Mouse (Mus musculus) heart, embryonic 16.5 days (tissue): Measurements from ENCODE around the gene Cdk11b. TPM values are rescaled to one million over a fixed set of nuclear protein-coding genes. Genes with fewer than 3 reads are reported as not detected.
A peak's percentile ranks its signal among the peaks of the same experiment; 100 is the strongest.

ENCODE experiments used
- ATAC-seq: fragments of 200-750 bp; cut with Nextera tagmentation; replicated peaks from 2 replicates; pipeline ENCODE4 v1.8.0; 2017; ENCODE audit warnings: moderate number of reproducible peaks; ENCODE audit not compliant: insufficient read depth, low FRiP score; ENCODE audit errors: extremely low read depth
- H3K27ac ChIP-seq: fragments of 300-500 bp; sonication (generic); 2 replicates; pipeline ENCODE4 v1.5.1; 2014; ENCODE audit warnings: mild to moderate bottlenecking, low read length, control low read depth, moderate library complexity
- H3K27me3 ChIP-seq: fragments of 300-500 bp; sonication (generic); 2 replicates; pipeline ENCODE4 v1.6.1; 2014; ENCODE audit warnings: low read length, mixed read lengths; ENCODE audit not compliant: control insufficient read depth, insufficient read depth
- H3K36me3 ChIP-seq: fragments of 300-500 bp; sonication (generic); 2 replicates; pipeline ENCODE4 v1.6.1; 2014; ENCODE audit not compliant: control insufficient read depth, insufficient read depth
- H3K4me1 ChIP-seq: fragments of 300-500 bp; sonication (generic); 2 replicates; pipeline ENCODE4 v1.6.1; 2014; ENCODE audit warnings: low read length, mixed read lengths; ENCODE audit not compliant: control insufficient read depth, insufficient read depth
- H3K4me2 ChIP-seq: fragments of 300-500 bp; sonication (generic); 2 replicates; pipeline ENCODE4 v1.6.1; 2014; ENCODE audit warnings: low read depth, mild to moderate bottlenecking, control low read depth, low read length
- H3K4me3 ChIP-seq: fragments of 300-500 bp; sonication (generic); 2 replicates; pipeline ENCODE4 v1.5.1; 2014; ENCODE audit warnings: mild to moderate bottlenecking, control low read depth, low read length
- H3K9ac ChIP-seq: fragments of 300-500 bp; sonication (generic); 2 replicates; pipeline ENCODE4 v1.6.1; 2014; ENCODE audit warnings: low read length, control low read depth
- H3K9me3 ChIP-seq: fragments of 300-500 bp; sonication (generic); replicated peaks from 2 replicates; pipeline ENCODE4 v1.6.1; 2016; ENCODE audit warnings: low read length; ENCODE audit not compliant: control insufficient read depth
- WGBS: fragments of 180-500 bp; shearing (Covaris S2); extraction: QIAGEN DNeasy Blood & Tissue Kit; methylation state at CpG from one replicate; pipeline ENCODE4 v1.1.7; 2014; 5-methylcytosine and 5-hydroxymethylcytosine counted together
- polyA plus RNA-seq: library from polyadenylated mRNA; unstranded; fragments of >200 nt; fragmentation: Nextera tagmentation; extraction: Ambion mirVana; gene quantifications from 2 replicates; pipeline ENCODE4 v1.2.1, GENCODE M21; 2015

Gene Cdk11b
- polyA plus RNA-seq, 1 experiment from 2014 or later = 44.8 TPM

DNA sequence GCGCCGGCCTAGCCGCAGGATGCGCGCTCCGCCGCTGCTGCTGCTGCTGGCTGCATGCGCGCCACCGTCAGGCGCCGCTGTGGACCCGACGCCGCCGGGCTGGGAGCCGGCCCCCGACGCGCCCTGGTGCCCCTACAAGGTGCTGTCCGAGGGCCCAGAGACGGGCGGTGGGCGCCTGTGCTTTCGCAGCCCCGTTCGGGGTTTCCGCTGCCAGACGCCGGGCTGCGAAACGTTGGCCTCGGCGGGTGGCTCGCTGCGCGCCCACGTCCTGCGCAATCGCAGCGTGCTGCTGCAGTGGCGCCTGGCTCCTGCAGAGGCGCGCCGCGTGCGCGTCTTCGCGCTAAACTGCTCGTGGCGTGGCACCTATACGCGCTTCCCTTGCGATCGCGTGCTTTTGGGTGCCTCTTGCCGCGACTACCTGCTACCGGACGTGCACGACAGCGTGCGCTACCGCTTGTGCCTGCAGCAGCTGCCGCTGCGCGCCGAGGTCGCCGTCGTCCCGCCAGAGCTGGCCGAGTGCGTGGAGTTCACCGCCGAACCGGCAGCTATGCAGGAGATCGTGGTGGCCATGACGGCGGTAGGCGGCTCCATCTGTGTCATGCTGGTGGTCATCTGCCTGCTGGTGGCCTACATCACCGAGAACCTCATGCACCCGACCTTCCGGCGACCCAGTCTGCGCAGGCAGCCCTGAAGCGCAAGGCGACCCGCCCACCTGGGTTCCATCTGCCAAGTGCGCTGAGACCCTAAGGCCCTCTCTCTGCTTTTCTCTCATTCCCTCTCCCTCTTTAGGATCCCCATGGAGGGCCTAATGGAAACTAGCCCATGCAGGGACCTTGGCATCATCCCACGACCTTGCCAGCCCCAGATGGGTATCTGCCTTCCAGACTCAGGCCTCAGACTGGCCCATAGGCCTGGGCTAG is 70.1 kb downstream of the Cdk11b start:
- ATAC-seq = peak; percentile 77
- H3K27ac ChIP-seq = no peak overlapping the region
- H3K4me1 ChIP-seq = no peaks in the 10 kb centered on the region
- peak overlapping the region; percentile 95 for H3K4me2 ChIP-seq
- H3K27me3 ChIP-seq = 0 out of 2 replicates have a peak, but pooled peaks cover 7% of the 10 kb centered on the region
- WGBS = 1% methylated on average over 92 of the region's 92 CpGs
- H3K9ac ChIP-seq = peak overlapping the region; percentile 79
- H3K4me3 ChIP-seq = peak overlapping the region; percentile 79
- no peaks in the 10 kb centered on the region for H3K36me3 ChIP-seq
- H3K9me3 ChIP-seq = no peaks in the 10 kb centered on the region

GRCm38 (mm10) chr4:155695531-155696062 is 70.9 kb downstream of the Cdk11b start:
- Histone ChIP-seq H3K27me3 (0 out of 2 replicates have a peak, but pooled peaks cover 7% of the 10 kb centered on the region), H3K4me2 (peak overlapping the region; percentile 95; the same call in 1 of the 2 replicates), H3K4me3 (no peak overlapping the region), H3K4me1 (no peaks in the 10 kb centered on the region), H3K36me3 (no peaks in the 10 kb centered on the region), H3K27ac (no peak overlapping the region), H3K9me3 (no peaks in the 10 kb centered on the region), H3K9ac (no peak overlapping the region)
- no peak for ATAC-seq
- WGBS = 91% methylated on average over 4 of the region's 4 CpGs

DNA sequence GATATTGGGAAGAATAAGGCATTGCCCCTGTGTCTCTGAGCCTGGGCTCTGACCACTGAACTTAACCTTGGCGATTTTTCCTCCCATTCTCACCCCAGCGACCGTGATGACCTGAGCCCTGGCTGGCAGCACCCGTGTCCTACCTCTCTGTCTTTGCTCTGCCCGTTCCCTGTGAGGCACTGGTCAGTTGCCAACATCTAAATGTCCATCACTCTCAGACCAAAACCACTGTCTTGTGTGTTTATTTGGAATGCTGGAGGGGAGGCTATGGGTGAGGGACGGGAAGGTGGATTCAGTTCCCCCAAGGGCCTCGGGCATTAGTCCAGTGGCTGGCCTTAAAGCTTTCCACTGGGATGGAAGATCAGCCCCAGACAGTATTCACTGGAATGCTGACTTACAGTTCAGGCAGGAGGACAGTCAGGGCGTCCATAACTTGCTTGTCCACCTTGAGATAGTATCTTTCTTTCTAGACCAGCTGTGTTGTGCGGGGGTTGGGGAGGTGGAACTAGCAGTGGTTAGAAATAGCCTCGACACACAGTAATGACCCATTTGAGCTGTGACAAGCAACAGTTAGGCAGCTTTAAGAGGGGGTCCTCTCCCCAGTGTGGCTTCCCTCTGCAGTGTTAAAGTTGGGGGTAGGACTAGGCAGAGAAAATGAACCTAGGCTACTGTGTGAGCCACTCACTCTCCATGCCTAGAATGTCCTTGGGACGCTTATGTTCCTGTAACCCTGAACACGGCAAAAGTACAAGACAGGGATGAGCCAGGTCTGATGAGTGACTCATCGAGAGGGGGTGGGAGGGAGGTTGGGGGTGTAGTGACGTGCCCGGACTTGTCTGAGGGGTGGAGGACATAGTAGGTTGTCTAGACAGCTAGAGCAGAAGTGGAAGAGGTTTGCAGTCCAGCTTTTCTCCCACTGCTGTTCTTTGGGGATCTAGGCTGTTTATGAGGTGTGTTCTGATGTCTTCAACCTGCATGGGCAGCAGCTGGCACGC is 71.9 kb downstream of the Cdk11b start:
- Histone ChIP-seq H3K4me1 (no peaks in the 10 kb centered on the region), H3K36me3 (no peaks in the 10 kb centered on the region), H3K9me3 (no peaks in the 10 kb centered on the region), H3K27ac (no peak overlapping the region), H3K9ac (no peak overlapping the region), H3K27me3 (0 out of 2 replicates have a peak, but pooled peaks cover 5% of the 10 kb centered on the region), H3K4me3 (no peak overlapping the region), H3K4me2 (no peak overlapping the region)
- WGBS = 62% methylated on average over 16 of the region's 16 CpGs
- ATAC-seq = no peak

Other genes with a start within 250 kb of the Cdk11b start
- gene Gabrd, start 226.7 kb upstream of the Cdk11b start, polyA plus RNA-seq = 0.12 TPM in 1 of 2 replicates, not detected in the other
- 0.64 and 1.0 TPM in 2 replicates for gene Cfap74, start 215.7 kb upstream of the Cdk11b start, polyA plus RNA-seq
- not detected in 2 replicates for gene Tmem52, start 155.7 kb upstream of the Cdk11b start, polyA plus RNA-seq
- gene Gnb1, start 133.5 kb upstream of the Cdk11b start, polyA plus RNA-seq = 316 and 336 TPM in 2 replicates
- gene Nadk, start 62.5 kb upstream of the Cdk11b start, polyA plus RNA-seq = 52.4 and 52.8 TPM in 2 replicates
- 5.7 and 5.8 TPM in 2 replicates for gene Slc35e2, start 23.4 kb upstream of the Cdk11b start, polyA plus RNA-seq
- not detected in 2 replicates for gene Gm10563, start 20.6 kb downstream of the Cdk11b start, polyA plus RNA-seq
- 56.6 and 63.4 TPM in 2 replicates for gene Mmp23, start 28.5 kb downstream of the Cdk11b start, polyA plus RNA-seq
- 18.2 and 19.6 TPM in 2 replicates for gene Mib2, start 44.3 kb downstream of the Cdk11b start, polyA plus RNA-seq
- 1.1 and 1.4 TPM in 2 replicates for gene Fndc10, start 69.5 kb downstream of the Cdk11b start, polyA plus RNA-seq
- 106 and 111 TPM in 2 replicates for gene Ssu72, start 79.9 kb downstream of the Cdk11b start, polyA plus RNA-seq
- 0.54 and 0.59 TPM in 2 replicates for gene Tmem240, start 109.9 kb downstream of the Cdk11b start, polyA plus RNA-seq
- gene Atad3a, start 136.2 kb downstream of the Cdk11b start, polyA plus RNA-seq = 123 TPM in 2 replicates
- gene Vwa1, start 149.8 kb downstream of the Cdk11b start, polyA plus RNA-seq = 8.3 and 8.7 TPM in 2 replicates
- 1.4 and 1.8 TPM in 2 replicates for gene Tmem88b, start 161.0 kb downstream of the Cdk11b start, polyA plus RNA-seq
- gene Ankrd65, start 165.6 kb downstream of the Cdk11b start, polyA plus RNA-seq = 0.30 TPM in 1 of 2 replicates, not detected in the other
- gene Mrpl20, start 178.0 kb downstream of the Cdk11b start, polyA plus RNA-seq = 133 and 138 TPM in 2 replicates
- 126 and 129 TPM in 2 replicates for gene Ccnl2, start 187.6 kb downstream of the Cdk11b start, polyA plus RNA-seq
- gene Aurkaip1, start 206.4 kb downstream of the Cdk11b start, polyA plus RNA-seq = 124 and 132 TPM in 2 replicates
- 77.8 and 86.8 TPM in 2 replicates for gene Mxra8, start 214.8 kb downstream of the Cdk11b start, polyA plus RNA-seq
- gene Dvl1, start 222.5 kb downstream of the Cdk11b start, polyA plus RNA-seq = 3.5 TPM in 2 replicates
- gene Tas1r3, start 238.5 kb downstream of the Cdk11b start, polyA plus RNA-seq = 0.18 and 0.26 TPM in 2 replicates
- gene Cptp, start 244.6 kb downstream of the Cdk11b start, polyA plus RNA-seq = 9.3 and 9.5 TPM in 2 replicates
- 40.5 and 41.8 TPM in 2 replicates for gene Ints11, start 244.7 kb downstream of the Cdk11b start, polyA plus RNA-seq